Mouse (Mus musculus): Measurements from ENCODE around the gene Hdgf. TPM values are rescaled to one million over a fixed set of nuclear protein-coding genes. Genes with fewer than 3 reads are reported as not detected.
"Not testable (repeated sequence)": the region's sequence is repeated elsewhere in the genome, so short reads cannot be mapped to it uniquely, and the experiment has no call there.

The Hdgf gene
- polyA plus RNA-seq, 1 experiment from 2014 or later: 99.1 TPM

GRCm38 (mm10) chr3:87886004-87886365, 20.1 kb upstream of the Hdgf start:
- Histone ChIP-seq H3K4me2 (ENCODE audit: low read length) (peak overlapping the region; percentile 46), H3K4me1 (ENCODE audit: control insufficient read depth, insufficient read depth, low read length) (peaks cover 18% of the 10 kb centered on the region), H3K27me3 (replicated peaks; ENCODE audit: control insufficient read depth, insufficient read depth, low read length) (no peaks in the 10 kb centered on the region), H3K4me3 (ENCODE audit: low read depth, low read length) (peak overlapping the region; percentile 93), H3K9ac (ENCODE audit: low read length) (peak overlapping the region; percentile 26; the same call in 1 of the 2 replicates), H3K27ac (ENCODE audit: low read depth, low read length) (no peak overlapping the region), H3K9me3 (replicated peaks; ENCODE audit: control insufficient read depth, low read length) (no peaks in the 10 kb centered on the region), H3K36me3 (ENCODE audit: control insufficient read depth, insufficient read depth, low read length) (0 out of 2 replicates have a peak, but pooled peaks cover 4% of the 10 kb centered on the region)
- WGBS: 13% methylated on average over 10 of the region's 10 CpGs
- ATAC-seq: no peak; the same call in 1 of the 2 replicates
- DNase-seq (ENCODE audit: low spot score): no peak

GRCm38 (mm10) chr3:87886416-87886815, 19.7 kb upstream of the Hdgf start:
- H3K27me3 ChIP-seq (replicated peaks; ENCODE audit: control insufficient read depth, insufficient read depth, low read length): no peaks in the 10 kb centered on the region
- H3K9ac ChIP-seq (ENCODE audit: low read length): no peak overlapping the region
- ATAC-seq: no peak
- no peaks in the 10 kb centered on the region for H3K9me3 ChIP-seq (replicated peaks; ENCODE audit: control insufficient read depth, low read length)
- no peaks in the 10 kb centered on the region for H3K36me3 ChIP-seq (ENCODE audit: control insufficient read depth, insufficient read depth, low read length)
- peak overlapping the region; percentile 46 for H3K4me2 ChIP-seq (ENCODE audit: low read length)
- 83% methylated on average over 6 of the region's 6 CpGs for WGBS
- peaks cover 18% of the 10 kb centered on the region for H3K4me1 ChIP-seq (ENCODE audit: control insufficient read depth, insufficient read depth, low read length)
- H3K4me3 ChIP-seq (ENCODE audit: low read depth, low read length): peak overlapping the region; percentile 93; the same call in 1 of the 2 replicates
- no peak overlapping the region for H3K27ac ChIP-seq (ENCODE audit: low read depth, low read length)
- no peak for DNase-seq (ENCODE audit: low spot score)

GRCm38 (mm10) chr3:87887400-87887799, 18.7 kb upstream of the Hdgf start:
- not testable (repeated sequence) for H3K27ac ChIP-seq (ENCODE audit: low read depth, low read length); H3K9me3 ChIP-seq (replicated peaks; ENCODE audit: control insufficient read depth, low read length); H3K27me3 ChIP-seq (replicated peaks; ENCODE audit: control insufficient read depth, insufficient read depth, low read length); H3K36me3 ChIP-seq (ENCODE audit: control insufficient read depth, insufficient read depth, low read length); DNase-seq (ENCODE audit: low spot score); H3K9ac ChIP-seq (ENCODE audit: low read length); ATAC-seq; H3K4me2 ChIP-seq (ENCODE audit: low read length); H3K4me3 ChIP-seq (ENCODE audit: low read depth, low read length)
- H3K4me1 ChIP-seq (ENCODE audit: control insufficient read depth, insufficient read depth, low read length): peaks cover 17% of the 10 kb centered on the region
- 80% methylated on average over 4 of the region's 4 CpGs for WGBS

- Histone ChIP-seq H3K4me1 (ENCODE audit: control insufficient read depth, insufficient read depth, low read length) (no peaks in the 10 kb centered on the region), H3K27me3 (replicated peaks; ENCODE audit: control insufficient read depth, insufficient read depth, low read length) (no peaks in the 10 kb centered on the region), H3K27ac (ENCODE audit: low read depth, low read length) (no peak overlapping the region), H3K9me3 (replicated peaks; ENCODE audit: control insufficient read depth, low read length) (no peaks in the 10 kb centered on the region), H3K4me2 (ENCODE audit: low read length) (no peak overlapping the region), H3K4me3 (ENCODE audit: low read depth, low read length) (no peak overlapping the region), H3K9ac (ENCODE audit: low read length) (no peak overlapping the region), H3K36me3 (ENCODE audit: control insufficient read depth, insufficient read depth, low read length) (no peaks in the 10 kb centered on the region)
- ATAC-seq: no peak
- no peak for DNase-seq (ENCODE audit: low spot score)
- WGBS: 43% methylated on average over 3 of the region's 3 CpGs
These were observed 14.6 kb upstream of the Hdgf start for GRCm38 (mm10) chr3:87891481-87891880.

- 68% methylated on average over 3 of the region's 3 CpGs for WGBS
- no peak for DNase-seq (ENCODE audit: low spot score)
These were observed 12.7 kb upstream of the Hdgf start for GRCm38 (mm10) chr3:87893367-87893905.

DNA sequence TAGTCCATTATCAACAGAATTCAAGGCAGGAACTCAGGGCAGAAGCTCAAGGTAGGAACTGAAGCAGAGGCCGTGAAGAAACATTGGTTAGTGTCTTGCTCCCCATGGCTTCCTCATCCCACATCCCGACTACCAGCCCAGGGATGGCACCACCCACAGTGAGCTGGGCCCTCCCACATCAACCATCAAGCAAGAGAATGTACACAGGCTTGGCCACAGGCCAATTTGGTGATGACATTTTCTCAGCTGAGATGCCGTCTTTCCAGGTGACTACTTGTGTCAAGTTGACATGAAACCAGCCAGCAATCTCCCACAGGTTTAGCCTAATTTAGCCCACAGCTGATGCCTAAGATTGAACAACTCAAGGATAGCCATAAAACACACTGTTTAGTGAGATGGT, 6.9 kb upstream of the Hdgf start:
- Histone ChIP-seq H3K4me1 (ENCODE audit: control insufficient read depth, insufficient read depth, low read length) (no peaks in the 10 kb centered on the region), H3K27me3 (replicated peaks; ENCODE audit: control insufficient read depth, insufficient read depth, low read length) (no peaks in the 10 kb centered on the region), H3K27ac (ENCODE audit: low read depth, low read length) (no peak overlapping the region), H3K9me3 (replicated peaks; ENCODE audit: control insufficient read depth, low read length) (no peaks in the 10 kb centered on the region), H3K9ac (ENCODE audit: low read length) (no peak overlapping the region), H3K4me3 (ENCODE audit: low read depth, low read length) (no peak overlapping the region), H3K36me3 (ENCODE audit: control insufficient read depth, insufficient read depth, low read length) (no peaks in the 10 kb centered on the region), H3K4me2 (ENCODE audit: low read length) (no peak overlapping the region)
- DNase-seq (ENCODE audit: low spot score) (no peak), ATAC-seq (no peak)
- 70% methylated on average over 3 of the region's 3 CpGs for WGBS

More at GRCm38 (mm10) chr3:87893367-87893905, 12.7 kb upstream of the Hdgf start:
- Histone ChIP-seq H3K4me1 (ENCODE audit: control insufficient read depth, insufficient read depth, low read length) (no peaks in the 10 kb centered on the region), H3K9ac (ENCODE audit: low read length) (no peak overlapping the region), H3K36me3 (ENCODE audit: control insufficient read depth, insufficient read depth, low read length) (no peaks in the 10 kb centered on the region), H3K4me3 (ENCODE audit: low read depth, low read length) (no peak overlapping the region), H3K9me3 (replicated peaks; ENCODE audit: control insufficient read depth, low read length) (no peaks in the 10 kb centered on the region), H3K27ac (ENCODE audit: low read depth, low read length) (no peak overlapping the region), H3K4me2 (ENCODE audit: low read length) (no peak overlapping the region), H3K27me3 (replicated peaks; ENCODE audit: control insufficient read depth, insufficient read depth, low read length) (no peaks in the 10 kb centered on the region)
- no peak for ATAC-seq

GRCm38 (mm10) chr3:87899776-87900175, 6.3 kb upstream of the Hdgf start:
- Histone ChIP-seq H3K4me2 (ENCODE audit: low read length) (no peak overlapping the region), H3K9me3 (replicated peaks; ENCODE audit: control insufficient read depth, low read length) (no peaks in the 10 kb centered on the region), H3K4me3 (ENCODE audit: low read depth, low read length) (no peak overlapping the region), H3K27me3 (replicated peaks; ENCODE audit: control insufficient read depth, insufficient read depth, low read length) (no peaks in the 10 kb centered on the region), H3K4me1 (ENCODE audit: control insufficient read depth, insufficient read depth, low read length) (no peaks in the 10 kb centered on the region), H3K27ac (ENCODE audit: low read depth, low read length) (no peak overlapping the region), H3K9ac (ENCODE audit: low read length) (no peak overlapping the region), H3K36me3 (ENCODE audit: control insufficient read depth, insufficient read depth, low read length) (no peaks in the 10 kb centered on the region)
- WGBS: 81% methylated on average over 3 of the region's 3 CpGs
- ATAC-seq (no peak), DNase-seq (ENCODE audit: low spot score) (no peak)

DNA sequence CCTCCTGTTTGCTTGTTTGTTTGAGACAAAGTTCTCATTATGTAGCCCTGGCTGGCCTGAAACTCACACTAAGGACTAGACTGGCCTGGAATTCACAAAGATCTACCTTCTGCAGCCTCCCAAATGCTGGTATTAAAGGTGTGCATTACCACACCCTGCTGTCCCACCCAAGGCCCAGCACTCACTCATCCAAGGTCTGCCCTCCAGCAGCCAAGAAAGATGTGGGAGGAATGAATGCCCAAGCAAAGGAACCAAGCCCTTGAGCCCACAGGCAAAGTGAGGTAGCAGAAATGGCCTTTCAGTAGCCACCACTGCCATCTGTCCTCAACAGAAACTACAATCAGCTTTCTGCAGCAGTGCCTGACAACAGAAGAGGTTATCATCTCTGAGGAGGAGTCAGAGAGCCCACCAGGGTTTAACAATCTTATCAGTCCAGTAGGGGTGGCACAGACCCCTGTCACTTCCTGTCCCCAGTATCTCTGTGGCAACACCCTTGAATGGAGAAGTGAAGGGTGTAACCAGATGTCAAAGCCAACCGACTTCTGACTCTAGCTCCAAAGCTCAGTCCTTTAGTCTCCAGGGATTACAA, 5.0 kb upstream of the Hdgf start:
- WGBS: 59% methylated on average over 1 of the region's 1 CpGs

GRCm38 (mm10) chr3:87901959-87902358, 4.2 kb upstream of the Hdgf start:
- not testable (repeated sequence) for H3K4me2 ChIP-seq (ENCODE audit: low read length); H3K4me3 ChIP-seq (ENCODE audit: low read depth, low read length); H3K27me3 ChIP-seq (replicated peaks; ENCODE audit: control insufficient read depth, insufficient read depth, low read length); DNase-seq (ENCODE audit: low spot score); ATAC-seq; H3K36me3 ChIP-seq (ENCODE audit: control insufficient read depth, insufficient read depth, low read length); H3K4me1 ChIP-seq (ENCODE audit: control insufficient read depth, insufficient read depth, low read length); H3K9ac ChIP-seq (ENCODE audit: low read length); H3K27ac ChIP-seq (ENCODE audit: low read depth, low read length); H3K9me3 ChIP-seq (replicated peaks; ENCODE audit: control insufficient read depth, low read length)
- WGBS: 89% methylated on average over 5 of the region's 6 CpGs

More for the DNA sequence above, 5.0 kb upstream of the Hdgf start:
- H3K9me3 ChIP-seq (replicated peaks; ENCODE audit: control insufficient read depth, low read length): no peaks in the 10 kb centered on the region
- H3K9ac ChIP-seq (ENCODE audit: low read length): no peak overlapping the region
- ATAC-seq: no peak
- H3K4me3 ChIP-seq (ENCODE audit: low read depth, low read length): no peak overlapping the region
- H3K27ac ChIP-seq (ENCODE audit: low read depth, low read length): no peak overlapping the region
- H3K27me3 ChIP-seq (replicated peaks; ENCODE audit: control insufficient read depth, insufficient read depth, low read length): no peaks in the 10 kb centered on the region
- no peak overlapping the region for H3K4me2 ChIP-seq (ENCODE audit: low read length)
- no peaks in the 10 kb centered on the region for H3K4me1 ChIP-seq (ENCODE audit: control insufficient read depth, insufficient read depth, low read length)
- no peaks in the 10 kb centered on the region for H3K36me3 ChIP-seq (ENCODE audit: control insufficient read depth, insufficient read depth, low read length)
- no peak for DNase-seq (ENCODE audit: low spot score)

Measured in forebrain, embryonic 14.5 days (tissue).